Mouse (Mus musculus) heart, embryonic 11.5 days (tissue): ENCODE results near the gene Icosl. TPM values are rescaled to one million over a fixed set of nuclear protein-coding genes. Genes with fewer than 3 reads are reported as not detected.

Source experiments
- polyA plus RNA-seq: library from polyadenylated mRNA; unstranded; fragments of >200 nt; fragmentation: Nextera tagmentation; extraction: Ambion mirVana; gene quantifications from 2 replicates; pipeline ENCODE4 v1.2.1, GENCODE M21; 2014

The Icosl gene
- polyA plus RNA-seq, 1 experiment from 2014 or later = 1.1 TPM

Other genes starting within 250 kb of the Icosl start
- gene Krtap10-4, start 242.2 kb upstream of the Icosl start, polyA plus RNA-seq = not detected in 2 replicates
- not detected in 2 replicates for gene Krtap10-10, start 233.4 kb upstream of the Icosl start, polyA plus RNA-seq
- not detected in 2 replicates for gene Gm36176, start 222.5 kb upstream of the Icosl start, polyA plus RNA-seq
- not detected in 2 replicates for gene Gm10318, start 216.4 kb upstream of the Icosl start, polyA plus RNA-seq
- not detected in 2 replicates for gene Gm3285, start 207.3 kb upstream of the Icosl start, polyA plus RNA-seq
- 1.5 and 1.8 TPM in 2 replicates for gene Lrrc3, start 166.8 kb upstream of the Icosl start, polyA plus RNA-seq
- gene Trpm2, start 98.7 kb upstream of the Icosl start, polyA plus RNA-seq = 0.07 and 0.13 TPM in 2 replicates
- 17.1 and 17.2 TPM in 2 replicates for gene 1810043G02Rik, start 90.8 kb upstream of the Icosl start, polyA plus RNA-seq
- gene Pfkl, start 59.2 kb upstream of the Icosl start, polyA plus RNA-seq = 168 and 194 TPM in 2 replicates
- gene Dnmt3l, start 27.4 kb upstream of the Icosl start, polyA plus RNA-seq = 0.34 TPM in 1 of 2 replicates, not detected in the other
- gene Aire, start 25.7 kb upstream of the Icosl start, polyA plus RNA-seq = 0.16 and 0.49 TPM in 2 replicates
- gene D10Jhu81e, start 100.5 kb downstream of the Icosl start, polyA plus RNA-seq = 24.1 and 27.9 TPM in 2 replicates
- 9.5 and 11.2 TPM in 2 replicates for gene Pwp2, start 115.8 kb downstream of the Icosl start, polyA plus RNA-seq
- 7.6 and 16.4 TPM in 2 replicates for gene Trappc10, start 175.3 kb downstream of the Icosl start, polyA plus RNA-seq